Mouse (Mus musculus): ENCODE measurements around the gene Sinhcaf.

DNA sequence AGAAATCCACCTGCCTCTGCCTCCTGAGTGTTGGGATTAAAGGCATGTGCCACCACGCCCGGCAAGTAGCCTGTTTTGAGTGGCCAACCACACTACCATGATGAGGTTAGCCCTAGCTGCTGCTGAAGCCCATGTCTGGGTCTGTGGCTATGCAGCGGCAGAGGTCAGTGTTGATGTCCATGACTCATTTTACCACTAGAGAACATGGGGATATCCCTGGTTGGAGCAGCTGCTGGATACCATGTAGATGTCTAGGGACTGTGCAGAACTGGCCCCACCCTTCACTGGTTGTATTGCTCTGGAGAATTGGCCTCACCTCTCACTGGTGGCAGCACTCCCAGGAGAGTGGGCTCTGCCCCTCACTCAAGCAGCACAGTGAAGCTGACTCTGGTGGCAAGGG, 28.8 kb upstream of the Sinhcaf start:
- TF ChIP-seq EP300 (IDR thresholded peaks at IDR 0.05; ENCODE audit: insufficient read depth, low read depth, low read length): no peak
- TF ChIP-seq POLR2A (IDR thresholded peaks at IDR 0.05; ENCODE audit: insufficient read depth, low read length): no peak

All from ES-Bruce4 (cell line).